Mouse (Mus musculus): Measurements from ENCODE around the gene Itgb2. TPM values are rescaled to one million over a fixed set of nuclear protein-coding genes. Genes with fewer than 3 reads are reported as not detected.

The Itgb2 gene
- total RNA-seq, 2 experiments from 2014 or later: 3.6 TPM

DNA sequence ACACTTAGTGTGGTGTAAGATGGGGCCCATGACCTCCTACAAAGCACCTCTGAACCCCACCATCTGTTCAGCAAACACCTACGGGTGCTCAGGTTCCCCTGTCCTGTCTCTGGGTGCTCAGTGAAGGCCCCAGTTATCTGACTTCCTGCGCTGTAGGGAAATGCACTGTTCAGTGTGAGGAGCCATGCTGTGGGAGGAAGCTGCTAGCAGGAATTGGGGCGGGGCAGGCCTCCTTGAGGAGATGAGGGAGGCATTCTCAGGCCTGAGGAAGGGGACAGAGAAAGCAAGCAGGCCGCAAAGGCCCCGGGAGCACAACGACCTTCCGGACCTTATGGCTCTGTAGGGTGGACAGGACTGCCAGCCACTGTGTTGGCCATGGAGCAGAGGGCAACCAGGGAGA lies 59.1 kb downstream of the Itgb2 start:
- no peak for DNase-seq

DNA sequence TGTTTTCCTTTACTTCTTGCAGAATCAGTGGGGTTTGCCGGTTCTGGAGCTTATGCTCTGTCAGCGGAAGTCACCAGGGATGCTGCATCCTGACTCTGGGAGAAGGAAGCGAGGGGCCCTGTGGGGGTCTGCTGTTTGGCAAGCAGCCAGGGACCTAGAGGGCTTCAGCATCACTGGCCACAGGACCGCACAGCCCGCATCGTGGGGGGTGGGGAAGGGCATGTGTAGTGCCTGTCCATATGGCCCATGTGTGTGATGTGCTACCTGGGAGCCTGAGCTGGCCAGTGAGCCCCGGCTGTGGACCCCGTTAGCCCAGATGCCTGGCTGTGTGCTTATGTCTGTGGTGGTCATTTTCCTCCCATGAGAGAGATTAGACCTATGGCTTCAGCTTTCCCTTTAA lies 59.7 kb downstream of the Itgb2 start:
- DNase-seq: no peak

DNA sequence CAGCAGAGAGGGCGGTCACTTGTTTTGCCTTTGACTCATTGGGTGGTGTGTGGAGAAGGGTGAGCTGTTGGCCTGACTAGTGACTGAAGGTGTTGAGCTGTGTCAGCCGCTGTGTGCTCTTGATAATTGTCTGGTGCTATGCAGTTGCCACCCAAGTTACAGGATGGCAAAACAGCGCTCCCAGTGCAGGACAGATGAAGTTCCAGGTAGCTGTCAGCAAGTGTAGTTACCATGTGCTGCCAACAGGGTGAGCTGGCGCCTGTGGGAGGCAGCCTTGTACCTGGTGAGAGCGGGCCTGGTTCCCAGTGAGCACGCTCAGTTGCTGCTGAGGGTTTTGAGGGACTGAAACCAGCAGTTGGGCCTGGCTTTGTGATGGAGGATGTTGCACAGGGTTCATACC lies 60.8 kb downstream of the Itgb2 start:
- DNase-seq: no peak

- DNase-seq: no peak
Observed at GRCm38 (mm10) chr10:77591546-77591945, 61.5 kb downstream of the Itgb2 start.

DNA sequence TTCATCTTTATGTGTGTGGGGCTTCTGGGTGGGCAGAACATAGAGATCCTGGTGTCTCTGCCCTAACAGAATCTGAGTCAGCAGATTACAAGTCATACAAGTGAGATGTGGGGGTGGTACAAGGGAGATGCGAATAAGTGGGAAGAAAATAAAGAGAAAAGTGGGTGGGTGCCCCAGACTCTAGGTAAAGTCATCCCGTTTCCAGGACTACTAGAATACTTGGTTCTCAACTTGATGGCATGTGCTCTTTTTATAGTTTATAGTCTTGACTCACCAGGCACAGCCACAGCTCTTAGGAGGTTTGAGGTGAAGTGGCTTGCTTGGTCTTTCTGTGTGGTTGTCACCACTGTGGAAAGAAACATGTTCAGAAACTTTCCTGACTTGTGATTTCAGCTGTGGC lies 66.0 kb downstream of the Itgb2 start:
- DNase-seq: no peak

GRCm38 (mm10) chr10:77603021-77603420 lies 73.0 kb downstream of the Itgb2 start:
- no peak for DNase-seq

- no peak for DNase-seq
Observed at GRCm38 (mm10) chr10:77604111-77604510, 74.1 kb downstream of the Itgb2 start.

GRCm38 (mm10) chr10:77604958-77605357 lies 74.9 kb downstream of the Itgb2 start:
- DNase-seq: no peak

DNA sequence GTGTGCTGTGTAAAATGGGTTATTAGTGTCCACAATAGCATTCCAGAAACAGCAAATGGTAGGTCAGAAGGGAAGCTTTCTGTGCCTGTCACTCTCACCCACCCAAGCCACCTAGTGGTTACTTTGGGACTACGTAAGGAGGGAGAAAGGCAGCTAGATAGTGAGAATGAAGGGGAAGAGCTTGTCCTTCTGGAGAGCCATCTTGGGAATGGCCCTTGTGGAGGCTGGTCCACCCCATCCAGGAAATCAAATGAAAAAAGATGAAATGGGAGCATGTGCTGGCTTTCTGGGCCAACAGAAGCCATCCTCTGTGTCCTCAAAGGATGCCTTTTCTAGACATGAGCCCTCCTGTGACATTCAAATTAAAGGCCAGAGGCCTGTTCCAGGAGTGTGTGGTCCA lies 75.3 kb downstream of the Itgb2 start:
- no peak for DNase-seq

DNA sequence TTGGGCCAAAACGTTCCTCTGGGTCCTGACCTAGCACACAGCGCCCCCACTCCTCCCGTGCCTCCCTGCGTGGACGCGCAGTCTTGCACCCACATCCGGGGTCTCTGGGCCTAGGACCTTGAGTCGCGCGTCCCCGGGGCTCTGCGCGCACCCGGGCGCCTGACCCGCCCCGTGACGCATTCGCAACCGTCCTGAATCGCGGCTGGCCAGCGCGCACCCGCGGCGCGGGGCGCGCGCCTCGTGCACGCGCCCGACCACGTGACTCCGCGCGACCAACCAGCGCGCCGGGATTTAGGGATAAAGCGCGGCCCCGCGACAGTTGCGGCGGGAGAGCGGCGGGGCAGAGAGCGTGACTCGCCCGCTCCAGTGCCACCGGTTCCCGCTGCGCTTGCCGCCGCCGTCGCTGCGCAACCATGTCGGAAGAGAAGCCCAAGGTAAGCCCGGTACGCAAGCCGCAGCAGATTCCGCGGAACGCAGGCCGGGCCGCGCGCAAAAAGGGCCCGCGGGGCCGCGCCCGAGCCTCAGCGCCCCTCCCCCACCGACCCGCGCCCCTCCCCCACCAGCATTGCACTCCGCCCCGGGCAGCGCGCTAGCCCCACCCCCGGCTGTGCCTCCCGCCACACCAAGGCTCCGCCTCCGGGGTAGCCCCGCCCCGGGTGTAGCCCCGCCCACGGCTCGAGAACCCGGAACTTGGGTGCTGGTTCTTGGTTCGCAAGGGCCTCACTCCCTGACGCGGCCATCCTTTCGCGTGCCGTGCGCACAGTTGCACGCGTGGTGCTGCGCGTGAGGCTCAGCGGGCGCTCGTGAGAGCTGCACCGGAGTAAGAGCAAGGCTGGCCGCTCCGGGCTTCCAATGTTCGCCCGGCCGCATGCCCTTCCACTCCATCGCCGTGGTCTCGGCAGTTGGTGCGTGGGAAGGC lies 76.1 kb downstream of the Itgb2 start, which contains the start of the genes Sumo3 and Gm49325:
TSS of gene Sumo3 (plus strand) at position 190 of the 919 bp plus-strand sequence.
TSS of gene Gm49325 (plus strand) at position 290 of the 919 bp plus-strand sequence.
- peak; percentile 93 for DNase-seq

DNA sequence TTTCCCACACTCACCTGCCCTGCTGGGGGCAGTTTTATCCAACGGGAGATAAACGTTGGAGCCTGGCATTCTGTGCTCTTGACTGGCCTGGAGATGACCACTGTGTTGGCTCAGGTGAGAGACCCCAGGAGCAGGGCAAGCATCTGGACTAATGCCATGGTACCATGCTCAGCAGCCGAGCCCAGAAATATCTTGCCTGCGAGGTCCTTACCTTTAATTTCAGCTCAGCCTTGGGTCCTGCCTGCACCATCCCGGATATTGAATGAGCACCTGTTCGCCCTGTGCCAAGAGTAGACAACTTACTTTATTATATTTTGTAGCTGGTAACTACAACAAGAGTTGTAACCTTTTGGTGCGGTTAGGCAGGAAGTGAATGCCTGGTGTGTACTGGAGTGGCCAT lies 76.8 kb downstream of the Itgb2 start:
- no peak for DNase-seq

- DNase-seq: no peak
Observed at GRCm38 (mm10) chr10:77607441-77607840, 77.4 kb downstream of the Itgb2 start.

- no peak for DNase-seq
Observed at GRCm38 (mm10) chr10:77608589-77608988, 78.5 kb downstream of the Itgb2 start.

- no peak for DNase-seq
Observed at GRCm38 (mm10) chr10:77610221-77610961, 80.3 kb downstream of the Itgb2 start.

- DNase-seq: no peak
Observed at GRCm38 (mm10) chr10:77613409-77613808, 83.4 kb downstream of the Itgb2 start.

Other genes starting within 250 kb of the Itgb2 start
- gene Adarb1, start 112.0 kb upstream of the Itgb2 start, total RNA-seq (2021): 100 to 1,000 TPM; 113 to 117 TPM
- 10 to 100 TPM; 35.1 to 37.4 TPM for gene Fam207a, start 14.5 kb upstream of the Itgb2 start, total RNA-seq (2021)
- 10 to 100 TPM; 68.2 to 69.0 TPM for gene Pttg1ip, start 51.5 kb downstream of the Itgb2 start, total RNA-seq (2021)
- 100 to 1,000 TPM; 127 TPM for gene Sumo3, start 75.8 kb downstream of the Itgb2 start, total RNA-seq (2021)
- gene Gm49325, start 75.9 kb downstream of the Itgb2 start, total RNA-seq (2021): 10 to 100 TPM; 17.2 to 29.6 TPM
- gene Ube2g2, start 92.0 kb downstream of the Itgb2 start, total RNA-seq (2021): 10 to 100 TPM; 83.8 to 95.4 TPM
- not detected for gene Tspear, start 156.3 kb downstream of the Itgb2 start, total RNA-seq (2021)
- gene Gm19402, start 160.5 kb downstream of the Itgb2 start, total RNA-seq (2021): not detected
- not detected for gene Gm9508, start 167.0 kb downstream of the Itgb2 start, total RNA-seq (2021)
- gene Gm10272, start 176.4 kb downstream of the Itgb2 start, total RNA-seq (2021): not detected
- gene Gm10024, start 181.2 kb downstream of the Itgb2 start, total RNA-seq (2021): not detected
- not detected for gene Gm10142, start 185.6 kb downstream of the Itgb2 start, total RNA-seq (2021)
- gene Krtap12-1, start 190.3 kb downstream of the Itgb2 start, total RNA-seq (2021): not detected
- not detected for gene Gm10100, start 196.2 kb downstream of the Itgb2 start, total RNA-seq (2021)
- gene Gm18596, start 212.4 kb downstream of the Itgb2 start, total RNA-seq (2021): not detected
- gene Gm9736, start 221.1 kb downstream of the Itgb2 start, total RNA-seq (2021): not detected
- not detected for gene Gm3233, start 229.4 kb downstream of the Itgb2 start, total RNA-seq (2021)
- not detected for gene Gm3238, start 241.1 kb downstream of the Itgb2 start, total RNA-seq (2021)
- gene Gm7138, start 246.7 kb downstream of the Itgb2 start, total RNA-seq (2021): not detected